Mouse (Mus musculus) midbrain, embryonic 16.5 days (tissue): Measurements from ENCODE around the gene Insl3. TPM values are rescaled to one million over a fixed set of nuclear protein-coding genes. Genes with fewer than 3 reads are reported as not detected.

Source experiments
- ATAC-seq: fragments of 200-750 bp; cut with Nextera tagmentation; 2 replicates; pipeline ENCODE4 v1.8.0; 2017; ENCODE audit warnings: moderate TSS enrichment
- H3K27ac ChIP-seq: fragments of 300-500 bp; sonication (generic); 2 replicates; pipeline ENCODE4 v1.5.1; 2014; ENCODE audit warnings: mild to moderate bottlenecking, low read length, mixed read lengths
- H3K27me3 ChIP-seq: fragments of 300-500 bp; sonication (generic); 2 replicates; pipeline ENCODE4 v1.6.1; 2014; ENCODE audit warnings: low read depth, low read length, mixed read lengths; ENCODE audit not compliant: control insufficient read depth, insufficient read depth
- H3K36me3 ChIP-seq: fragments of 300-500 bp; sonication (generic); 2 replicates; pipeline ENCODE4 v1.6.1; 2014; ENCODE audit warnings: mild to moderate bottlenecking, low read length, moderate library complexity, mixed read lengths; ENCODE audit not compliant: control insufficient read depth, insufficient read depth
- H3K4me1 ChIP-seq: fragments of 300-500 bp; sonication (generic); 2 replicates; pipeline ENCODE4 v1.6.1; 2014; ENCODE audit warnings: mild to moderate bottlenecking, low read length, mixed read lengths; ENCODE audit not compliant: control insufficient read depth, insufficient read depth
- H3K4me2 ChIP-seq: fragments of 300-500 bp; sonication (generic); 2 replicates; pipeline ENCODE4 v1.6.1; 2014; ENCODE audit warnings: mild to moderate bottlenecking, low read length, mixed read lengths
- H3K4me3 ChIP-seq: fragments of 300-500 bp; sonication (generic); 2 replicates; pipeline ENCODE4 v1.5.1; 2014; ENCODE audit warnings: low read depth, mild to moderate bottlenecking, low read length, moderate library complexity, mixed read lengths
- H3K9ac ChIP-seq: fragments of 300-500 bp; sonication (generic); 2 replicates; pipeline ENCODE4 v1.6.1; 2014; ENCODE audit warnings: low read depth, low read length, mixed read lengths
- H3K9me3 ChIP-seq: fragments of 300-500 bp; sonication (generic); replicated peaks from 2 replicates; pipeline ENCODE4 v1.6.1; 2014; ENCODE audit warnings: mild to moderate bottlenecking, low read length, mixed read lengths; ENCODE audit not compliant: control insufficient read depth, poor library complexity, severe bottlenecking
- WGBS: fragments of 180-500 bp; shearing (Covaris S2); extraction: QIAGEN DNeasy Blood & Tissue Kit; methylation state at CpG from one replicate; pipeline ENCODE4 v1.1.7; 2014; 5-methylcytosine and 5-hydroxymethylcytosine counted together
- polyA plus RNA-seq: library from polyadenylated mRNA; unstranded; fragments of >200 nt; fragmentation: Nextera tagmentation; extraction: Ambion mirVana; gene quantifications from 2 replicates; pipeline ENCODE4 v1.2.1, GENCODE M21; 2015

The Insl3 gene
- polyA plus RNA-seq, 1 experiment from 2014 or later, result 1.4 TPM

DNA sequence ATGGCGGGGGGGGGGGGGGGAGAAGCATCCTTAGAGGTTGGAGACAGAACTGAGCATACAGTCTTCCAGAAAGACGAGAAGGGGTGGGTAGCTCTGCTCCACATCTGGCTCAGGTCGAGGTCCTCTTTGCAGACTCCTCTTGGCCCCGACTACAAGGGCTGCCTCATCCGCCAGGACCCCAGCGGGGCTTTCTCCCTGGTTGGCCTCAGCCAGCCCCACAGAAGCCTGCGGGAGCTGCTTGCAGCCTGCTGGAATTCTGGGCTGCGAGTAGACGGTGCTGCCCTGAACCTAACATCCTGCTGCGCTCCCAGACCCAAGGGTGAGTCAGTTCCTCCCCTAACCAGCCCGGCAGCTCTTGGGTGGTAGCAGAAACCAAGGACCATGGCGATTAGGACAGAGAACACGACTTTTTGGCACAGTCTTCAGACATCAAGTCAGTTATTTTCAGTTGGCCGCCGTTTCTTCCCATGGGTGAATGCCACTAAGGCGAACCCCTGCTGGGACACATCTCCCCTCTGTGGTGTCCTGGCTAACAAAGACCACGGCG, 7.6 kb upstream of the Insl3 start:
- Histone ChIP-seq H3K4me1 (peaks cover 13% of the 10 kb centered on the region), H3K4me3 (no peak overlapping the region), H3K36me3 (no peaks in the 10 kb centered on the region), H3K9me3 (no peaks in the 10 kb centered on the region), H3K9ac (no peak overlapping the region), H3K4me2 (no peak overlapping the region), H3K27me3 (peaks cover 81% of the 10 kb centered on the region), H3K27ac (no peak overlapping the region)
- no peak for ATAC-seq
- whole genome bisulfite sequencing, result 4% methylated on average over 18 of the region's 18 CpGs

DNA sequence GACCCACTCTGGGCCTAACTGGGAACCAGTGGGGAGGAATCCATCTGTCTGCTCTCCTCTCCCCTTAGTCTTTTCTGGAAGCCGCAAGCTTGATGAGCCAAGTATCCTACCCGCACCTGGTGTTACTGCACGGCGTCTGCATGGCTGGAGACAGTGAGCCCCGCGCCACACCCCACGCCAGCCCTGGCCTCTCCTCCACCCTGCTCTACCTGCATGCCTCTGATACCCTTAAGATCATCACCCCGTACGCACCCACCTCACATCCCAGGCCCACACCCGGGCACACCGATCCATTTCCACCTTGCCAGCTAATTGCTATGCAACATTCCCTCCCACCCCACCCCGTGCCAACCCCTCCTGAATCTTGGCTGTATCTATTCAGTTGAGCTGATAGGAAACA, 6.2 kb upstream of the Insl3 start:
- Histone ChIP-seq H3K27me3 (peaks cover 91% of the 10 kb centered on the region), H3K9ac (no peak overlapping the region), H3K4me1 (peaks cover 11% of the 10 kb centered on the region; the same call in 1 of the 2 replicates), H3K9me3 (no peaks in the 10 kb centered on the region), H3K4me2 (no peak overlapping the region), H3K27ac (no peak overlapping the region), H3K36me3 (no peaks in the 10 kb centered on the region), H3K4me3 (no peak overlapping the region)
- 54% methylated on average over 12 of the region's 12 CpGs for WGBS
- ATAC-seq, result no peak

DNA sequence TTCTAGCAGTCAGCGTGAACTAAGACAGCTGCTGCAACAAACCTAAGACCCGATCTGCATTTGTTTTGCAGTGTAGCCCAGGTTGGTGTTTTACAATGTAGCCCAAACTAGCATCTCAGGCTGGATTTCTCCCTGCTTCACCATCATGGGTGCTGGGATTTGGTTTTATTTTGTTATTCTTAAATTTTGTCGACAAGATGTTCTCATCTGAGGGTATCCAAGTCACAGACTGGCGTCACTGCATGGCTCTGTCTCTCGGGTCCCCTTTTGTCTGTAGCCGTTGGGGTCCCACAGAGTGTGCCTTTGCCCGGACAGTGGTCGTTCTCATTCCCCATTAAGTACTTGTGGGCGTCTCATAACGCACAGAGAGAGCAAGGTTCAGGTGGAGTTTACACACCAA, 4.3 kb upstream of the Insl3 start:
- H3K27ac ChIP-seq, result no peak overlapping the region
- peaks cover 8% of the 10 kb centered on the region; the same call in 1 of the 2 replicates for H3K4me1 ChIP-seq
- H3K4me3 ChIP-seq, result no peak overlapping the region
- 11% methylated on average over 10 of the region's 10 CpGs for WGBS
- no peak overlapping the region for H3K9ac ChIP-seq
- no peaks in the 10 kb centered on the region for H3K36me3 ChIP-seq
- H3K27me3 ChIP-seq, result peaks cover 91% of the 10 kb centered on the region
- no peak for ATAC-seq
- no peaks in the 10 kb centered on the region for H3K9me3 ChIP-seq
- H3K4me2 ChIP-seq, result no peak overlapping the region

DNA sequence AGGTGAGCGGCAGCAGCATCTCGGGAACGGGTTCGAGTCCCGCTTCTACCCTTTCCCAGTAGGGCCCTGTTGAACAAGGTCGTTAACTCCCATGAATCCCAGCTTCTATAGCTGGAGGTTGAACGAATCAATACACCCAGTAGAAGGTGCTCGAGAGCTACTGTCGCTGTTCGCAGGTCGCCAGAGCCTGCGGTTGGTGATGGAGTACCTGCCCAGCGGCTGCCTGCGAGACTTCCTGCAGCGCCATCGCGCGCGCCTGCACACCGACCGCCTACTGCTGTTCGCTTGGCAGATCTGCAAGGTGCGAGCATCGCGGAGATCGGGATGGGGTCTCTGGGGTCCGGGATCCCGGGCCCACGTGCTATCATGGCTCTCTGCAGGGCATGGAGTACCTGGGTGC, 3.4 kb upstream of the Insl3 start:
- peak; percentile 40 for ATAC-seq
- no peak overlapping the region for H3K27ac ChIP-seq

DNA sequence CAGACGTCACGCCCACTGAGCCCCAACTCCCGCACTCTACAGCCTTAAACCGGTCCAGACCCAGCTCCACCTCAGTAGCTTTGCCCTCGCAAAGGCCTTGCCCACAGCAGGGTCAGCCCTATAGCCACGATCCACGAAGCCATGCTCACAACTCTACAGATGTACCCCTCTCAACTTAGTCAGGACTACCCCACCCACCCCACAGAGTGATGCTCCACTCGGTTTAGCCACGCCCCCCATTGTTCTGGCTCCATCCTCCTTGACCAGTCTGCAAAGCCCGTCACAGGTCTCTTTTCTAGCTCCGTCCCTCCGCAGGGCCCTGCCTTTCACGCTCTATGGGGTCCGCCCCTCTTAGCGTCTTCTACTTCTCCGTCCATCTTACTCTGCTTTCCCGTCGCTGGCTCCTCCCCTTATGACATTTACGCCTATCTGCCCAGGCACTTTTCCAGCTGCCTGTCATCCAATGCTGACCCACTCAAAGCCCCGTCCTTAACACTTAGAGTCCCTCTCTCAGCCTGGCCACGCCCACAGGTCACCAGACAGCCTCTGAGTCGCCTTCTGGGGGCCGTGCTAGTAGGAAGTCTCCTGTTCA, 2.8 kb upstream of the Insl3 start:
- Histone ChIP-seq H3K27ac (no peak overlapping the region), H3K36me3 (no peaks in the 10 kb centered on the region), H3K9me3 (no peaks in the 10 kb centered on the region), H3K4me3 (peak overlapping the region; percentile 48), H3K4me2 (peak overlapping the region; percentile 81), H3K27me3 (peaks cover 95% of the 10 kb centered on the region), H3K9ac (peak overlapping the region; percentile 68), H3K4me1 (peaks cover 5% of the 10 kb centered on the region; the same call in 1 of the 2 replicates)
- 4% methylated on average over 23 of the region's 23 CpGs for WGBS
- ATAC-seq, result peak; percentile 72

More for the DNA sequence above, 3.4 kb upstream of the Insl3 start:
- peak overlapping the region; percentile 81 for H3K4me2 ChIP-seq
- 3% methylated on average over 29 of the region's 29 CpGs for WGBS
- peak overlapping the region; percentile 48 for H3K4me3 ChIP-seq
- peaks cover 95% of the 10 kb centered on the region for H3K27me3 ChIP-seq
- peaks cover 5% of the 10 kb centered on the region; the same call in 1 of the 2 replicates for H3K4me1 ChIP-seq
- H3K9ac ChIP-seq, result peak overlapping the region; percentile 68
- no peaks in the 10 kb centered on the region for H3K9me3 ChIP-seq
- no peaks in the 10 kb centered on the region for H3K36me3 ChIP-seq

DNA sequence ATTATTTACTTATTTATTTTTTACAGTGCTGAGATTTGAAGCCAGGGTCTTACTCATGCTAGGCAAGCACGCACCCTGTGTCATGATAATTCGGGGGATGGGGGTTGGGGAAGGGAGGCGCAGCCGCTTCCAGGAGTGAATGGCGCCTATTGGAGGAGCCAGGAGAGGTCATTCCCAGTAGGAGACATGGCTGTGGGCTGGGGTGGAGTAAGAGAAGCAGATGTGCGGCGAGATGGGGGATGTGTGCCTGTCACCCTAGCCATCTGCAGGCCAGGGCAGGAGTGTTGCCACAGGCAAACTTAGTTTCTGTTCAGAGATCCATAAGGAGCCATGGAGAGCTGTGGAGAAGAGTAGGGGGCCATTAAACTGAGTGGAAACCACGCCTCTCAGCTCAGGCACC, 1.4 kb upstream of the Insl3 start:
- Histone ChIP-seq H3K9ac (no peak overlapping the region), H3K27ac (no peak overlapping the region), H3K4me3 (no peak overlapping the region), H3K4me1 (peaks cover 7% of the 10 kb centered on the region; the same call in 1 of the 2 replicates), H3K36me3 (no peaks in the 10 kb centered on the region), H3K9me3 (no peaks in the 10 kb centered on the region), H3K27me3 (peaks cover 97% of the 10 kb centered on the region), H3K4me2 (no peak overlapping the region)
- ATAC-seq, result no peak
- 4% methylated on average over 8 of the region's 8 CpGs for WGBS

DNA sequence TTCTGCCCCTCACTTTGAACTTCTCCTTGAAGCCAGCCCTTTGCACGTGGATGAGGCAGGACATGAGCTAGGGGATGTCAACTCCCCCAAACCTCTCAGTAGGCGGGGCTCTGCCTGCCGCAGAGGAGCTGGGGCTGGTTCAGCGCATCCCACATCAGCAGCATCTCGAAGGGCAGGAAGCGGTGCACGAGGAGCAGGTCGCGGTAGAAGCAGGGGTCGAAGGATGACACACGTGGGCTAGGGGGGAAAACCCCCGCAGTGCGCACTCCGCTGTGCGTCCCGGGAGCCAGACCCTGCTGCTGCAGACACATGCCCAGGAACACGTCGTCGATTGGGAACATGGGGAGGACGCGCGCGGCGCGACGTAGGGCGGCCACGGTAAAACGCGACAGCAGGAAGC, 3.5 kb downstream of the Insl3 start:
- Histone ChIP-seq H3K4me1 (peaks cover 8% of the 10 kb centered on the region), H3K36me3 (no peaks in the 10 kb centered on the region), H3K9me3 (no peaks in the 10 kb centered on the region), H3K9ac (no peak overlapping the region), H3K27me3 (peaks cover 81% of the 10 kb centered on the region), H3K4me3 (peak overlapping the region; percentile 9; the same call in 1 of the 2 replicates), H3K4me2 (peak overlapping the region; percentile 43; the same call in 1 of the 2 replicates), H3K27ac (no peak overlapping the region)
- 4% methylated on average over 30 of the region's 30 CpGs for WGBS
- 0 out of 2 replicates have a peak, but pooled peaks have one; percentile 26 for ATAC-seq

DNA sequence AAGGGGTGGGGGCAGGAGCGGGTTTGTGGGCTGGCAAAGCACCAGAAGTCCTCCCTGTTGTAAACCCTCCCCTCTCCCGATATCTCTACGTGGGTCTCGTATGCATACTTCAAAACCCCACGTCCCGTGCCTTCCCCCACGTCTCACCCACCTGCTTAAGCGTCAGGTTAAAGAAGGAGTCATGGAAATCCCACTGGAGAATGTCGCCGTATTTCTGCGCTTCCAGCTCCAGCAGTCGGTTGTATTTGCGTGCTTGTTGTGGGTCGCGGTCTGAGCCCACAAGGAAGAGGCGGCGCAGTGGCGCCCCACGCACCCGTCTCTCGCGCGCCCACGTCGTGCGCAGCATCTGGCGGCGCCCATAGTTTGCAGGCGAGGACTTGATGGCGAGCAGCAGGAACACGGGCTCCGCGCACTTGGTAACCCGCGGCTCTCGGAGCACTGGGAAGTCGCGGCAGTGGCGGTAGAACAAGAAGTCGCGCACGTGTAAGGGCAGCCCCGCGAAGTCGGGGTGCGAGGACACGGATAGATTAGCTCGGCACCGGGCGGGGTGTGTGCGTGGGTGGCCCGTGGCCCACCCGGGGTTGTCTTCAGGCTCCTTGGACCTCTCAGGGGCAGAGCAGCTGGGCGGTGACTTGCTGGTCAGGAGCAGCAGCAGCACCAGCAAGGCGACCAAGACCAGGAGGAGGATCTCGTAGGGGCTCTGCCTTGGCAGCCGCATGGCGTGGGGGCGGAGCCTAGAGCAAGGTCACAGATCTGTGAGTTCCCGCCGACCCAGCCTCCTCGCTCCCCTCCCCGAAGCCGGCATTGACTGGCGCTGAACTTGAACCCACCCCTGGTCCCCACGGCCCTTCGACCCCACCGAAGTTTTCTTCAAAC, 4.4 kb downstream of the Insl3 start:
- peak; percentile 8; the same call in 1 of the 2 replicates for ATAC-seq
- Histone ChIP-seq H3K4me3 (peak overlapping the region; percentile 27), H3K9ac (peak overlapping the region; percentile 41; the same call in 1 of the 2 replicates), H3K4me1 (peaks cover 8% of the 10 kb centered on the region), H3K27ac (no peak overlapping the region), H3K36me3 (no peaks in the 10 kb centered on the region), H3K4me2 (peak overlapping the region; percentile 43), H3K9me3 (no peaks in the 10 kb centered on the region), H3K27me3 (peaks cover 72% of the 10 kb centered on the region)
- 9% methylated on average over 65 of the region's 68 CpGs for WGBS
